Mouse (Mus musculus) ES-E14 (cell line): ENCODE data around the gene Cenpf. TPM values are rescaled to one million over a fixed set of nuclear protein-coding genes. Genes with fewer than 3 reads are reported as not detected.
"Not testable (repeated sequence)": the region's sequence is repeated elsewhere in the genome, so short reads cannot be mapped to it uniquely, and the experiment has no call there.

Source experiments
- DNase-seq: peaks from one replicate; pipeline ENCODE4 v3.0.0-alpha.2; 2013; ENCODE audit warnings: low read depth, low spot score
- H3K27ac ChIP-seq: 2 replicates; pipeline ENCODE4 v1.5.1; 2012; ENCODE audit warnings: low read depth, mild to moderate bottlenecking, low read length, moderate library complexity, mixed read lengths; ENCODE audit not compliant: poor library complexity, insufficient read depth, severe bottlenecking
- H3K36me3 ChIP-seq: 2 replicates; pipeline ENCODE4 v1.6.1; 2012; ENCODE audit warnings: mild to moderate bottlenecking, low read length, moderate library complexity, mixed read lengths; ENCODE audit not compliant: control insufficient read depth, poor library complexity, insufficient read depth, severe bottlenecking
- H3K4me1 ChIP-seq, 2 experiments: fragments of 150-350 bp in 1 of 2; sonication (generic) in 1 of 2; 2 replicates each; pipeline ENCODE4 v1.6.1; 2012; ENCODE audit warnings: low read length in 2 of 2, mild to moderate bottlenecking in 1 of 2, mixed read lengths in 1 of 2; ENCODE audit not compliant: control insufficient read depth in 2 of 2, insufficient read depth in 2 of 2, poor library complexity in 1 of 2
- H3K4me3 ChIP-seq, 2 experiments: fragments of 150-350 bp in 1 of 2; sonication (generic) in 1 of 2; 2 replicates each; pipeline ENCODE4 v1.5.1; 2012; ENCODE audit warnings: low read length in 2 of 2, low read depth in 1 of 2, mild to moderate bottlenecking in 1 of 2, mixed read lengths in 1 of 2; ENCODE audit not compliant: insufficient read depth in 1 of 2, poor library complexity in 1 of 2, severe bottlenecking in 1 of 2
- H3K9ac ChIP-seq: 2 replicates; pipeline ENCODE4 v1.6.1; 2012; ENCODE audit warnings: low read depth, mild to moderate bottlenecking, low read length, mixed read lengths; ENCODE audit not compliant: poor library complexity, insufficient read depth, severe bottlenecking
- H3K9me3 ChIP-seq: fragments of 150-350 bp; sonication (generic); 2 replicates; pipeline ENCODE4 v1.6.1; 2012; ENCODE audit warnings: low read depth, mild to moderate bottlenecking, low read length; ENCODE audit not compliant: control insufficient read depth, insufficient read depth
- CHD2 ChIP-seq: IDR thresholded peaks from 2 replicates; pipeline ENCODE4 v1.6.1; 2014; ENCODE audit warnings: mild to moderate bottlenecking, low read depth, low read length, inconsistent platforms
- HCFC1 ChIP-seq: IDR thresholded peaks from 2 replicates; pipeline ENCODE4 v1.6.1; 2012; ENCODE audit warnings: low read length, inconsistent platforms, borderline replicate concordance; ENCODE audit not compliant: insufficient read depth
- MAFK ChIP-seq: IDR thresholded peaks from 2 replicates; pipeline ENCODE4 v1.6.1; 2014; ENCODE audit warnings: mild to moderate bottlenecking, low read depth, low read length, inconsistent platforms; ENCODE audit not compliant: insufficient read depth
- ZC3H11A ChIP-seq: IDR thresholded peaks from 2 replicates; pipeline ENCODE4 v1.6.1; 2012; ENCODE audit warnings: low read depth, mild to moderate bottlenecking, inconsistent platforms, low read length, borderline replicate concordance
- ZNF384 ChIP-seq: IDR thresholded peaks from 2 replicates; pipeline ENCODE4 v1.6.1; 2012; ENCODE audit warnings: low read depth, low read length, inconsistent platforms
- in situ Hi-C, 2 experiments: fragments of 600-800 bp; cut with MboI; formaldehyde crosslinking; loops; one replicate each; pipeline ENCODE4 v1.15.1; 2025; ENCODE audit warnings: low sequenced_read_pairs in 2 of 2, inconsistent platforms in 1 of 2; ENCODE audit not compliant: unreplicated experiment in 2 of 2
- total RNA-seq: library from RNA; depleted of rRNA; stranded (reverse); fragments of 300-350 nt; gene quantifications from 2 replicates; pipeline ENCODE4 v1.2.3, GENCODE M21; 2012

Cenpf gene
- total RNA-seq, 1 experiment = 46.5 TPM

GRCm38 (mm10) chr1:189700990-189701389 lies 13.1 kb upstream of the Cenpf start:
- no peak overlapping the region for H3K9ac ChIP-seq
- TF ChIP-seq ZNF384 = no peak
- TF ChIP-seq CHD2 = no peak
- TF ChIP-seq MAFK = no peak
- TF ChIP-seq ZC3H11A = no peak; the same call in 1 of the 2 replicates
- no peak for TF ChIP-seq HCFC1
- in situ Hi-C loops = no loop called here
- no peaks in the 10 kb centered on the region for H3K9me3 ChIP-seq
- H3K27ac ChIP-seq = no peak overlapping the region
- no peak for DNase-seq
- H3K4me3 ChIP-seq = no peak overlapping the region
- H3K36me3 ChIP-seq = no peaks in the 10 kb centered on the region
- no peaks in the 10 kb centered on the region for H3K4me1 ChIP-seq

GRCm38 (mm10) chr1:189700186-189700585 lies 12.3 kb upstream of the Cenpf start:
- in situ Hi-C loops = no loop called here
- Histone ChIP-seq H3K27ac (no peak overlapping the region), H3K4me1 (no peaks in the 10 kb centered on the region), H3K4me3 (no peak overlapping the region), H3K36me3 (no peaks in the 10 kb centered on the region), H3K9me3 (no peaks in the 10 kb centered on the region), H3K9ac (no peak overlapping the region; the same call in 1 of the 2 replicates)
- DNase-seq = no peak
- no peak for TF ChIP-seq CHD2

- in situ Hi-C loops = loop anchor here in 1 of 2 experiments (10.0 kb wide), 1 partner anchor 236 kb away; no protein-coding TSS in a partner anchor
- H3K4me3 ChIP-seq = no peak overlapping the region
- H3K4me1 ChIP-seq = peaks cover 0 to 3% of the 10 kb centered on the region in 2 experiments; a peak in 1 of 4 replicates
- H3K27ac ChIP-seq = no peak overlapping the region
- H3K36me3 ChIP-seq = no peaks in the 10 kb centered on the region
- no peaks in the 10 kb centered on the region for H3K9me3 ChIP-seq
- H3K9ac ChIP-seq = no peak overlapping the region
- DNase-seq = no peak
- TF ChIP-seq ZNF384 (no peak), ZC3H11A (no peak), MAFK (no peak), CHD2 (no peak), HCFC1 (no peak)
These were observed 10.5 kb upstream of the Cenpf start for GRCm38 (mm10) chr1:189698416-189698815.

DNA sequence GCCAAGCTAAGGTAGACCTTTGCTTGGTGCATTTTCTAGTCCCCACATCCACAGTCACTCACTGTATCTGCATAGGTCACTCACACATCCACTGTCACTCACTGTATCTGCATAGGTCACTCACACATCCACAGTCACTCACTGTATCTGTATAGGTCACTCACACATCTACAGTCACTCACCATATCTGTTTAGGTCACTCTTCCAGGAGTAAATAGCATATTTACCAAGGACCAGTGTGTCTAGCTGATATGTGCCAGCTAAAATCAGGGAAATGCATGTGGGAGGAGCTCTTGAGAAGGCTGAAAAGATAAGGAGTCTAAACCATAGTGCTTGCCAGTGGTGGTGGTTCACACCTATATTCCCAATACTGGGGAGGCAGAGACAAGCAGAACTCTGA lies 7.4 kb upstream of the Cenpf start:
- H3K9me3 ChIP-seq = no peaks in the 10 kb centered on the region
- H3K27ac ChIP-seq = no peak overlapping the region
- in situ Hi-C loops = loop anchor here in 1 of 2 experiments (10.0 kb wide), 1 partner anchor 239 kb away; no protein-coding TSS in a partner anchor
- H3K36me3 ChIP-seq = no peaks in the 10 kb centered on the region
- TF ChIP-seq MAFK = no peak
- no peak for TF ChIP-seq HCFC1
- TF ChIP-seq ZC3H11A = no peak
- TF ChIP-seq CHD2 = no peak
- TF ChIP-seq ZNF384 = no peak
- H3K4me3 ChIP-seq = no peak overlapping the region
- no peak overlapping the region for H3K9ac ChIP-seq
- H3K4me1 ChIP-seq = peaks cover 2 to 3% of the 10 kb centered on the region in 2 experiments; a peak in 1 of 4 replicates
- no peak for DNase-seq

DNA sequence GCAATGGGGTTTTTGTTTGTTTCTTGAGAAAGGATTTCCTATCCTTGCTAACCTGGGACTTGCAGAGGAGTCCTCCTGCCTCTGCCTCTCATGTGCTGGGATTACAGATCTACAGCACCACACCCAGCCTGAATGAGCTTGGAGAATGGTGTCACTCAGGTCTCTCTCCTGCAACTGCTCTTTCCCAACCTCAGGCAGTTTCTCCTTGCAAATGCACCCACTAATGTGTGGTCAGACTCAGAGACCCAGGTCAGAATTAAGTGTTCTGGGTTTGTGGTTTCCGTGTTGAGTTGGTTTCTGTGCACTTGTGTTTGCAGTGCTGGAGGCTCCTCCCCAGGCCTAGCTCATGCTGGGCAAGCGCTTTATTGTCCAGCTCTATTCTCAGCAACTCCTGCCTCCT lies 6.5 kb upstream of the Cenpf start:
- TF ChIP-seq HCFC1 = no peak
- no peak for TF ChIP-seq ZNF384
- no peak for TF ChIP-seq MAFK
- TF ChIP-seq ZC3H11A = no peak
- no peak for TF ChIP-seq CHD2
- in situ Hi-C loops = loop anchor here in 1 of 2 experiments (10.0 kb wide), 1 partner anchor 240 kb away; no protein-coding TSS in a partner anchor
- H3K36me3 ChIP-seq = no peaks in the 10 kb centered on the region
- no peak overlapping the region for H3K4me3 ChIP-seq
- no peak overlapping the region for H3K9ac ChIP-seq
- no peaks in the 10 kb centered on the region for H3K9me3 ChIP-seq
- peaks cover 2 to 3% of the 10 kb centered on the region in 2 experiments; a peak in 1 of 4 replicates for H3K4me1 ChIP-seq
- no peak overlapping the region for H3K27ac ChIP-seq
- DNase-seq = no peak

DNA sequence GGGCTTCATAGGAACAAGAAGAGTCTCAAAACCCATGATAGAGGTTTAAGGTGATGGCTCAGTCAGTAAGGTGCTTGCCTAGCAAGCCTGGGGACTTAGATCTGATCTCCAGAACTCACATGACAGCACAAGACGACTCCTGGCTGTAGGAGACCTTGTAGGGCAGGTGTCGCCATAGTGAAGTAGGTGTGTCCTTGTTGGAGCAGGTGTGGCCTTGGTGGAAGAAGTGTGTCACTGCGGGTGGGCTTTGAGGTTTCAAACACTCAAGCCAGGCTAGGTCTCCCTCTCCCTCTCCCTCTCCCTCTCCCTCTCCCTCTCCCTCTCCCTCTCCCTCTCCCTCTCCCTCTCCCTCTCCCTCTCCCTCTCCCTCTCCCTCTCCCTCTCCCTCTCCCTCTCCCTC lies 4.6 kb upstream of the Cenpf start:
- not testable (repeated sequence) for H3K4me3 ChIP-seq, H3K36me3 ChIP-seq, H3K27ac ChIP-seq, H3K4me1 ChIP-seq, H3K9me3 ChIP-seq, H3K9ac ChIP-seq, DNase-seq
- in situ Hi-C loops = loop anchor here in 1 of 2 experiments (10.0 kb wide), 1 partner anchor 242 kb away; no protein-coding TSS in a partner anchor
